Mouse (Mus musculus) myocyte (in vitro differentiated cells): ENCODE results near the gene Prss30. TPM values are rescaled to one million over a fixed set of nuclear protein-coding genes. Genes with fewer than 3 reads are reported as not detected.

Experiments used
- H3K27me3 ChIP-seq: one replicate; pipeline ENCODE4 v1.6.1; 2011; ENCODE audit not compliant: control insufficient read depth, insufficient read depth, insufficient read length
- H3K36me3 ChIP-seq: one replicate; pipeline ENCODE4 v1.6.1; 2011; ENCODE audit not compliant: control insufficient read depth, insufficient read depth
- H3K4me2 ChIP-seq: one replicate; pipeline ENCODE4 v1.6.1; 2011; ENCODE audit warnings: low read depth, control low read depth
- H3K4me3 ChIP-seq: one replicate; pipeline ENCODE4 v1.5.1; 2011; ENCODE audit warnings: mild to moderate bottlenecking, control low read depth, moderate library complexity
- H3K79me2 ChIP-seq: one replicate; pipeline ENCODE4 v1.6.1; 2011; ENCODE audit not compliant: control insufficient read depth, insufficient read depth
- H3ac ChIP-seq: one replicate; pipeline ENCODE4 v1.6.1; 2011; ENCODE audit not compliant: control insufficient read depth, insufficient read length
- CEBPB ChIP-seq: IDR thresholded peaks from 2 replicates; pipeline ENCODE4 v1.6.1; 2011; ENCODE audit warnings: mild to moderate bottlenecking, moderate library complexity; ENCODE audit not compliant: poor library complexity, insufficient read depth, severe bottlenecking
- E2F4 ChIP-seq: IDR thresholded peaks from one replicate; pipeline ENCODE4 v1.6.1; 2011; ENCODE audit warnings: mild to moderate bottlenecking, control low read depth, moderate library complexity; ENCODE audit not compliant: insufficient read depth
- MAX ChIP-seq: IDR thresholded peaks from one replicate; pipeline ENCODE4 v1.6.1; 2011; ENCODE audit warnings: low read depth, mild to moderate bottlenecking, control low read depth
- MYOD1 ChIP-seq, 3 experiments: IDR thresholded peaks; one replicate each; pipeline ENCODE4 v1.6.1; 2011; ENCODE audit warnings: control low read depth in 2 of 3, low read depth in 2 of 3, mild to moderate bottlenecking in 2 of 3, moderate library complexity in 1 of 3; ENCODE audit not compliant: insufficient read length in 2 of 3, control insufficient read depth in 1 of 3
- MYOG ChIP-seq, 3 experiments: IDR thresholded peaks; one replicate each; pipeline ENCODE4 v1.6.1; 2011; ENCODE audit warnings: control low read depth in 2 of 3, low read depth in 2 of 3, mild to moderate bottlenecking in 2 of 3; ENCODE audit not compliant: insufficient read length in 2 of 3, control insufficient read depth in 1 of 3, insufficient read depth in 1 of 3
- POLR2A ChIP-seq: IDR thresholded peaks from one replicate; pipeline ENCODE4 v1.6.1; 2011; ENCODE audit warnings: low read depth, mild to moderate bottlenecking, control low read depth, moderate library complexity; ENCODE audit not compliant: insufficient read length
- POLR2AphosphoS2 ChIP-seq: IDR thresholded peaks from one replicate; pipeline ENCODE4 v1.6.1; 2011; ENCODE audit warnings: low read depth, control low read depth; ENCODE audit not compliant: insufficient read length
- REST ChIP-seq: IDR thresholded peaks from one replicate; pipeline ENCODE4 v1.6.1; 2011; ENCODE audit warnings: mild to moderate bottlenecking, control low read depth, moderate library complexity; ENCODE audit not compliant: insufficient read depth, insufficient read length
- SRF ChIP-seq: IDR thresholded peaks from one replicate; pipeline ENCODE4 v1.6.1; 2011; ENCODE audit warnings: low read depth; ENCODE audit not compliant: control insufficient read depth, insufficient read length
- TCF12 ChIP-seq: IDR thresholded peaks from one replicate; pipeline ENCODE4 v1.6.1; 2011; ENCODE audit warnings: mild to moderate bottlenecking, control low read depth; ENCODE audit not compliant: poor library complexity, insufficient read depth, severe bottlenecking
- TCF3 ChIP-seq: IDR thresholded peaks from one replicate; pipeline ENCODE4 v1.6.1; 2011; ENCODE audit warnings: low read depth, control low read depth; ENCODE audit not compliant: insufficient read length
- USF1 ChIP-seq: IDR thresholded peaks from one replicate; pipeline ENCODE4 v1.6.1; 2011; ENCODE audit warnings: low read depth, mild to moderate bottlenecking, control low read depth, moderate library complexity
- polyA plus RNA-seq: library from polyadenylated mRNA; unstranded; fragments of >200 nt; fragmentation: generic; extraction: Trizol; gene quantifications from one replicate; pipeline ENCODE4 v1.2.1, GENCODE M21; 2012; ENCODE audit warnings: missing spikeins

Prss30 gene
- polyA plus RNA-seq, 1 experiment: 0.06 TPM

DNA sequence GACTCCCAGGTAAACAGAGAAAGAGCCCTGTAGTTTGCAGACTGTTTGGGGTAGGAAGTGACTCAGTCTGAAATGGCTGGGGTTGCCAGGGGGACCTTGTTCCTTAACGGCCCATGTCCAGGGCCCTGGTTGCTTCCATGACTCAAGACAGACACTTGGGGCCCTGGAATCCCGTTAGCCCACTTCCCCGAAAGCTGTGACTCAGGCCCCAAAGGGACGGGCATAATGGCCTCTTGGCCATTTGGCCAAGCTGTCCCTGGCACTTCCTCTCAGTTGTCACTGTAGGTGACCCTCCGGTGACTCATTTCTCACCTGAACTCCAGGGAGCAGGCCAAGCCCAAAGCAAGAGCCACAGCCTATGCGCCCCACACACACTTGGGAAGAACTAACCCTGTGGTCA is 18.0 kb upstream of the Prss30 start:
- no peaks in the 10 kb centered on the region for H3K79me2 ChIP-seq
- no peak overlapping the region for H3K4me2 ChIP-seq
- H3K4me3 ChIP-seq: no peak overlapping the region
- TF ChIP-seq MAX: no peak
- TF ChIP-seq MYOD1 (IDR thresholded peaks at IDR 0.05; ENCODE audit: control insufficient read depth in 1 of 3, insufficient read length in 2 of 3, low read depth in 2 of 3): no peak
- H3K36me3 ChIP-seq: no peaks in the 10 kb centered on the region
- H3ac ChIP-seq: no peak overlapping the region
- H3K27me3 ChIP-seq: no peaks in the 10 kb centered on the region

DNA sequence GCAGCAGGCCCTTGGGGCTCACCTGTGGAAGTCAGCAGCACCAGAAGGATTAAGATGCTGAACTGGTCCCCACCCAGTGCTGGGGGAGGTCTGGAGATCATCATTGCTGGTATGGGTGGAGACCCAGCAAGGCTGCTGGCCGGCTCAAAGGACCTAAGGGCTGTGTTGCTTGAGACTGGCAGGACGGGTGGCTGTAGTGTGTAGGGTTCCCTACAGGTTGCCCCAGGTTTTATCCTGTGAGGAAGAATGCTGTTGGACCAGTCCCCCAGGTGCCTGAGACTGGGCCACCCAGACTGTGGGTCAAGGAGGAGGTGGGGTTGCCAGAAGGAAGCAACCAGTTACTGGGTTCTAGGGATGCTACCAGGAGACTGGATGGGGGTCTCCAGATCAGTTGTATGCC is 17.5 kb upstream of the Prss30 start, which contains the start of gene Prss22:
Prss22 (minus strand) TSS at position 200 of the 400 bp plus-strand sequence.
- Histone ChIP-seq H3K27me3 (no peaks in the 10 kb centered on the region), H3K79me2 (no peaks in the 10 kb centered on the region), H3K36me3 (no peaks in the 10 kb centered on the region), H3K4me3 (no peak within 1 kb of the TSS), H3K4me2 (peak within 1 kb of the TSS; percentile 5), H3ac (no peak within 1 kb of the TSS)
- no peak for TF ChIP-seq MAX
- TF ChIP-seq REST: no peak
- TF ChIP-seq MYOG (IDR thresholded peaks at IDR 0.05; ENCODE audit: control insufficient read depth in 1 of 3, insufficient read depth in 1 of 3, insufficient read length in 2 of 3, low read depth in 2 of 3): no peak
- no peak for TF ChIP-seq USF1
- TF ChIP-seq TCF12: no peak
- TF ChIP-seq CEBPB: no peak
- TF ChIP-seq SRF: no peak
- no peak for TF ChIP-seq POLR2AphosphoS2
- no peak for TF ChIP-seq E2F4
- no peak for TF ChIP-seq MYOD1 (IDR thresholded peaks at IDR 0.05; ENCODE audit: control insufficient read depth in 1 of 3, insufficient read length in 2 of 3, low read depth in 2 of 3)
- no peak for TF ChIP-seq TCF3
- no peak for TF ChIP-seq POLR2A

DNA sequence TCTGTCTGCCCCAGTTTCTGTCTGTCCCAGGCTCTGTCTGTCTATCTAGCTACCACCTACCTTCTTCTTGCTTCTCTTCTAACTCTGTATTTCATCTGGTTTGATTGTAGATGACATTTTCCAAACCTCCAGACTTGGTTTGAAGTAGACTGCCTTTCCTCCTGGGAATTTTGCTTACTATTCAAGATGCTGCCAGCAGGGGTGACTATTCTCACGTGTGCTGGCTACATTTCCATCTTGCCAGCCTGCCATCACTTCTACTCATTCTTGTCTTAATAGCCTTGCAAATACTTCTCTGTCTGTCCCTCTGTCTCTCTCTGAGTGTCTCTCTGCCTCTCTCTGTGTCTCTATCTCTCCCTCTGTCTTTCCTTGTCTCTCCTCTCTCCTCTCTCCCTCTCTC is 15.1 kb upstream of the Prss30 start:
- Histone ChIP-seq H3K79me2 (no peaks in the 10 kb centered on the region), H3ac (no peak overlapping the region), H3K4me2 (no peak overlapping the region), H3K4me3 (no peak overlapping the region), H3K36me3 (no peaks in the 10 kb centered on the region), H3K27me3 (no peaks in the 10 kb centered on the region)
- TF ChIP-seq TCF3 (no peak), POLR2A (no peak), MYOD1 (IDR thresholded peaks at IDR 0.05; ENCODE audit: control insufficient read depth in 1 of 3, insufficient read length in 2 of 3, low read depth in 2 of 3) (no peak), USF1 (no peak), REST (no peak), SRF (no peak), E2F4 (no peak), POLR2AphosphoS2 (no peak), MAX (no peak)

DNA sequence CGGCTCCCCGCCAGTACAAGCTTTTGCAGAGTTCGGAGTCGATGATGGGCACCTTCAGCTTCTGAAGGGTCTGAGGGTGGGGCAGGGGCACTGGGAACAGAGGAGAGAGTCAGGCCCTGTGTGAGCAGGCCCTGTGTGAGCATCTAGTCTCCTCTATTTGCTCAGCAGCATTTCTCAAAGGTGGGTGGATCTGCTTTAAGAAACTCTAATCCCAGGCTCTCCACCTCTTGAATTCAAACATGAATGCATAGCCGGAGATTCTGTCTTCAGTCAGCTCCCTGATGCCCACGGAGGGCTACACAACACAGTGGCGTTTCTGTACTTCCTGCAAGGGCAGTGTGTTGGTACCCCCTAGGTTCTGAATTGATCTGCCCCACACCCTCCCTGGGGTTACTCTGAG is 14.3 kb upstream of the Prss30 start:
- TF ChIP-seq POLR2A (no peak), TCF12 (no peak), SRF (no peak), E2F4 (no peak), TCF3 (no peak), MYOD1 (IDR thresholded peaks at IDR 0.05; ENCODE audit: control insufficient read depth in 1 of 3, insufficient read length in 2 of 3, low read depth in 2 of 3) (no peak), MAX (no peak), USF1 (no peak), POLR2AphosphoS2 (no peak), CEBPB (no peak), MYOG (IDR thresholded peaks at IDR 0.05; ENCODE audit: control insufficient read depth in 1 of 3, insufficient read depth in 1 of 3, insufficient read length in 2 of 3, low read depth in 2 of 3) (no peak), REST (no peak)
- Histone ChIP-seq H3K36me3 (no peaks in the 10 kb centered on the region), H3K4me2 (no peak overlapping the region), H3K27me3 (no peaks in the 10 kb centered on the region), H3ac (no peak overlapping the region), H3K4me3 (no peak overlapping the region), H3K79me2 (no peaks in the 10 kb centered on the region)

DNA sequence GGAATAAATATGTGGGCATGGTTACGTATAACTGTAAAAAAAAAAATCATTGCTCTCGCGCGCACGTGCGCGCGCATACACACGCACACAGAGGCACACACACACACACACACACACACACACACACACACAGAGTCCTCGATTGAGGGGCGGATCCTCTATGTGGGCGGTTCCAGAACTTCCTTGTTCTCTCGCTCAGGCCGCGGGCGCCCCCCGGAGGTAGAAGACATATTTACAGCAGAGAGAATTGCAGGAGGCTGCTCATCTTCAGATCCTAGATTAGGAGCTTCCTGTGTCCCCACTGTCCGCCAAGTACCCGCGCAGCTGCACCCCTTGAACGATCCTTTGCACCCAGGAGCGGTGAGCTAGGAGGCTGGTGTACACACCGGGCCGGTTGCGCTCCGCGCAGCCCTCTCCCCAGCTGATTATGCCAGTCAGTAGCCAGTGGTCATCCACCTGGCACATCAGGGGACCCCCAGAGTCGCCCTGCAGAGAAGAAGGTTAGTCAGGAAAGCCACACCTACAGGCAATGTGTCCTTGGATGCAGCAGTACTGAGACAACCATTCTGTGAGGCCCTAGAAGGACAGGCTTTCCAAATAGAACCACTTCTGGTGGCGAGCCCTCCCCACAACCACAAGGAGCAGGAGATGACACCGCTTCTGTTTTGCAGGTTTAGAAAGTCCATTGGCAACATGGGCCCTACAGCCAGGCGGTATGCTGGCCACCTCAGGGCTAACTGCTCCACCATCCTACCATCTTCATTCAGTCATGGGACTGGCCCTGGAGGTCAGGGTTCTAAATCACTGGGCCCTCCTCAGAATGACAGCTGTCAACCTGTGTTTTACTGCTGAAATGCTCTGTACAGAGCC is 13.4 kb upstream of the Prss30 start:
- Histone ChIP-seq H3K4me2 (peak overlapping the region; percentile 12), H3K4me3 (no peak overlapping the region), H3K79me2 (no peaks in the 10 kb centered on the region), H3ac (no peak overlapping the region), H3K36me3 (no peaks in the 10 kb centered on the region), H3K27me3 (no peaks in the 10 kb centered on the region)
- no peak for TF ChIP-seq MAX
- TF ChIP-seq MYOD1 (IDR thresholded peaks at IDR 0.05; ENCODE audit: control insufficient read depth in 1 of 3, insufficient read length in 2 of 3, low read depth in 2 of 3): no peak
- no peak for TF ChIP-seq E2F4
- no peak for TF ChIP-seq POLR2A
- no peak for TF ChIP-seq CEBPB
